Mouse (Mus musculus): Measurements from ENCODE around the gene Scamp5. TPM values are rescaled to one million over a fixed set of nuclear protein-coding genes. Genes with fewer than 3 reads are reported as not detected.

Scamp5 gene
- polyA plus RNA-seq, 1 experiment from 2014 or later = 14.8 TPM

DNA sequence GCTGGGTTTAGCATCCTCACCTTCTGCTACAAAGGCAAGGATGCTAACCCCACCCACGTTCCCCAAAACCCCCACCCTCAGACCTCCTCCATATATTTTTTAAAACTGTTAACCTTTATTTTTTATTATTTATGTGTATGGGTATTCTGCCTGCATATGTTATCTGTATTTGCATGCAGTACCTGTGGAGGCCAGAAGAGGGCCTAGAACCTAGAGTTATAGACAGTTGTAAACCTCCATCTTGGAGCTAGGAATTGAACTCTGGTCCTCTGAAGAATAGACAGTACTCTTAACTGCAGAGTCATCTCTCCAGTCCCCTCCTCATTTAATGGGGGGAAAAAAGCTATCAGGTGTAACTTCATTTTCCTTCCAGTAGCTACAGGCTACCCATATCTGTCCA, 18.1 kb downstream of the Scamp5 start:
- Histone ChIP-seq H3K27me3 (no peaks in the 10 kb centered on the region), H3K4me2 (no peak overlapping the region), H3K9ac (no peak overlapping the region), H3K27ac (no peak overlapping the region), H3K36me3 (peaks cover 31% of the 10 kb centered on the region), H3K9me3 (no peaks in the 10 kb centered on the region), H3K4me3 (no peak overlapping the region), H3K4me1 (no peaks in the 10 kb centered on the region)
- 50% methylated on average over 1 of the region's 1 CpGs for WGBS
- no peak for ATAC-seq (ENCODE audit: insufficient number of reproducible peaks, insufficient read depth, low FRiP score, low TSS enrichment, low read depth)

DNA sequence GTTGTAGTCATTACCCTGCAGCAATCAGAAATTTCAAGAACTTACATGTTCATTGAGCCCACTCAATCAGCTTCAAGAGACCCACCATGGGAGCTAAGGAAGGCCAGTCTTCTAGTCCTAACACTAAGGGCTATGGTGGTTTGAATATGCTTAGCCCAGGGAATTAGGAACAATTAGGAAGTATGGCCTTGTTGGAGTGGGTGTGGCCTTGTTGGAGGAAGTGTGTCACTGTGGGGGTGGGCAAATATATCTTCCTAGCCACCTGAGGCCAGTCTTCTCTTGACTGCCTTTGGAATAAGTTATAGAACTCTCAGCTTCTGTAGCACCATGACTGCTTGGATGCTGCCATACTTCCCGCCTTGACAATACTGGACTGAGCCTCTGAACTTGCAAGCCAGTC, 27.2 kb downstream of the Scamp5 start:
- no peaks in the 10 kb centered on the region for H3K27me3 ChIP-seq
- ATAC-seq (ENCODE audit: insufficient number of reproducible peaks, insufficient read depth, low FRiP score, low TSS enrichment, low read depth) = no peak
- no peaks in the 10 kb centered on the region for H3K9me3 ChIP-seq
- 91% methylated on average over 1 of the region's 1 CpGs for WGBS
- H3K27ac ChIP-seq = no peak overlapping the region
- H3K4me3 ChIP-seq = no peak overlapping the region
- H3K9ac ChIP-seq = no peak overlapping the region
- H3K36me3 ChIP-seq = peaks cover 8% of the 10 kb centered on the region; the same call in 1 of the 2 replicates
- H3K4me1 ChIP-seq = peaks cover 6% of the 10 kb centered on the region
- H3K4me2 ChIP-seq = no peak overlapping the region

DNA sequence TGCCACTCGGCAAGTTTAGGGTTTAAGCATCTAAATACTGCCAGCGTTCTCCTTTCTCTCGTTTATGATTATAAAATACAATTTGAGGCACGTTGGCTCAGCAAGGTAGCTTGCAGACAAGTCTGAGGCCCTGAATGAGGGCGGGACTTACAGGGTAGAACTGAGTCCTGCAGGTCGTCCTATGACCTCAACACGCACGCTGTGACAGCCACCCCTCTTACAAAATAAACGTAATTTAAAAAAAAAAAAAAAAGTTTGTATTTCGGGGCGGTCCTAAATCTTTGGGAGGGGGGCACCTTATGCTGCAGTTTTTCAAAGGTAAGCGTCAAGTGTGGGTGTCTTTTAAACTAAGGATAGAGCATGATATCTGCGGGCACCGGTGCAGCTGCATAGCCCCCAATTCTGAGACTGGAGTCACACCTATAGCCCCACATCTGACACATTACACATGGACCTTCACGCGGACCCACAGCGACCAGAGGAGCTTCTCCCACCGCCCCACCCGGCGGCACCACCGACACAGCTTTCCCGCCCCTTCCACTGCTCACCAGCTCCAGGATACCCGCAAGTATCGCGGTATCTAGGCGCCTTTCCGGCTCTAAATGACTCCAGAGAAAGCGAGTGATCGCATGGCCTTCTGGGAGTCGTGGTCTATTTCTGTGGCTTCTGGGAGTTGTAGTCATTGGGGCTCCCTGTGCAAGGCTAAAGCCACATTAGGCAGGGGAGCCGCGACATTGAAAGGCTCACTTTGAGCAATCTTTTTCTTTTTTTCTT, 28.2 kb downstream of the Scamp5 start, which contains the start of gene Ppcdc:
Gene Ppcdc, minus strand, starts transcription at position 603 of the 774 bp plus-strand sequence.
- H3K27ac ChIP-seq = peak within 1 kb of the TSS; percentile 77
- peak within 1 kb of the TSS; percentile 61 for H3K4me2 ChIP-seq
- H3K9ac ChIP-seq = peak within 1 kb of the TSS; percentile 77
- H3K4me3 ChIP-seq = peak within 1 kb of the TSS; percentile 55
- 2% methylated on average over 32 of the region's 32 CpGs for WGBS
- ATAC-seq (ENCODE audit: insufficient number of reproducible peaks, insufficient read depth, low FRiP score, low TSS enrichment, low read depth) = peak; percentile 90
- H3K9me3 ChIP-seq = no peaks in the 10 kb centered on the region
- H3K36me3 ChIP-seq = peaks cover 1% of the 10 kb centered on the region; the same call in 1 of the 2 replicates
- peaks cover 6% of the 10 kb centered on the region for H3K4me1 ChIP-seq
- no peaks in the 10 kb centered on the region for H3K27me3 ChIP-seq

DNA sequence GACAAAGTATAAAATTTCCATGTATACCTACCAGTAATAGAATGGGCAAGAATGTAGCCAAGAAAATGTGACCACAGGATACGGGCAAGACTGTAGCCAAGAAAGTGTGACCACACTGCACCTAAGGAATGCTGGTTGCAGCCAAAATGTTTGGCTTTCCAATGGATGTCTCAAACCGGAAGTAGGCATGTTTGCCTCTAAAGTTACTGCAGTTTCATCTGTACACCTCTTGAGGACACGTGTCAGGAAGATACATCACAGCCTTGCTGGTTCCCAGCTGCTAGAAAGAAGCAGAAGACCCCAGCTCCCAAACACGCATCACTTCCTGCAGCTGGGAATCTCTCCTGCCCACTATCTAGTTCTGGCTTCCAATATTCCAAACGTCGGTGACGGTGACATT, 28.8 kb downstream of the Scamp5 start:
- ATAC-seq (ENCODE audit: insufficient number of reproducible peaks, insufficient read depth, low FRiP score, low TSS enrichment, low read depth) = no peak
- Histone ChIP-seq H3K27ac (peak overlapping the region; percentile 77; the same call in 1 of the 2 replicates), H3K4me2 (peak overlapping the region; percentile 61), H3K4me3 (peak overlapping the region; percentile 55), H3K27me3 (no peaks in the 10 kb centered on the region), H3K36me3 (no peaks in the 10 kb centered on the region), H3K9me3 (no peaks in the 10 kb centered on the region), H3K9ac (peak overlapping the region; percentile 77), H3K4me1 (peaks cover 6% of the 10 kb centered on the region)
- WGBS = 42% methylated on average over 7 of the region's 7 CpGs

DNA sequence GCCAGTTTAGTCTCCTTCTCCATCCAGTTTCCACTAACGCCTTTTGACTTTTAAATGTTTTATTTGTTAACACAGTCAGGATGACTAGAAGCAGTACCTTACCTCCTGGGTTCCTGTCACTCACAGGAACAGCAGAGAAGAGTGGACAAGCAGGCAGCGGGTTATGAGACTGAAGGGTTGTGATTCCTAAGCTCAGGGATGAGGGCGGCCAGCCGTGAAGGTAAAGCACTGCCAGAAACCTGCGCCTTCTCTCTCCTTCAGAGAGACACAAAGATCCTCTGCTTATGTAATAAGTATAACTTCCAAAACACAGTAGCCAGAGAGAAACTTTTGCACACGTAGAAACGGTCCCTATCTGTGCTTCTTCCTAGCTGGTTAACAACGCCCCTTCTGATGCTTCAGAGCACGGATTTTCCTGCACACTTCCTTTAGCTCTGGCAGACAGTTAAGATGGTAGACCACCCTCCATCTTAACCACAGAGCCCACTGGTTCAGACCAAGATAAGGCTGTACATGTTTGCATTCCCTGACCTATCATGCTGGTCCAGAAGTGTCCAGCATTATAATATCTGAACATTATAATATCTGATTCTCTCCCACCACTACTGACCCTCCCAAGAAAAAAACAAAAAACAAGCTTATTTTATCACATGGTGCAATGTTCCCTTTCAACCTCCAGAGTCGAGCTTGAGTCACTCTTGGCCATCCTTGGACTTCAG, 29.8 kb downstream of the Scamp5 start:
- ATAC-seq (ENCODE audit: insufficient number of reproducible peaks, insufficient read depth, low FRiP score, low TSS enrichment, low read depth) = no peak
- no peak overlapping the region for H3K4me3 ChIP-seq
- 77% methylated on average over 10 of the region's 10 CpGs for WGBS

DNA sequence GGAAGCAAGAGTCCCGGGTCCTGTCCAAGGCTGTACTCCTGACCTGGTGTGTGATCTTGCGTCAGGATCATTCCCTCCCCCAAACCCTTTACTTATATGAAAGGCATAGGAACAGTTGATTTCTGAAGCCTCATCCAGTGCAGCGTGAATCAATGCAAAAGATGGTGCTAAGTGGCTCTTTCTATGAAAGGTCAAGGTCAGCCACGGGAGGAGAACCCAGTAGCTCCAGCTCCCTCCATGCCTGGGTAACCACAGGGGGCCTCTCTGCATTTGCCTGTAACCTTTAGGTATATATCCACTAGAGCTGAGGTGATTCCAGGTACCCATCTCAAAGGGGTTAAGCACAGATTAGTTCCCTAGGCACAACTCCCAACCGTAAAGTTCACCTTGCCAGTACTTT, 31.7 kb downstream of the Scamp5 start:
- Histone ChIP-seq H3K27ac (no peak overlapping the region), H3K4me3 (no peak overlapping the region), H3K4me2 (no peak overlapping the region), H3K36me3 (no peaks in the 10 kb centered on the region), H3K27me3 (no peaks in the 10 kb centered on the region), H3K9ac (no peak overlapping the region), H3K9me3 (no peaks in the 10 kb centered on the region), H3K4me1 (peaks cover 26% of the 10 kb centered on the region)
- ATAC-seq (ENCODE audit: insufficient number of reproducible peaks, insufficient read depth, low FRiP score, low TSS enrichment, low read depth) = no peak
- WGBS = 84% methylated on average over 5 of the region's 5 CpGs

More for the DNA sequence above, 29.8 kb downstream of the Scamp5 start:
- Histone ChIP-seq H3K36me3 (no peaks in the 10 kb centered on the region), H3K4me1 (peaks cover 17% of the 10 kb centered on the region), H3K4me2 (no peak overlapping the region), H3K27ac (no peak overlapping the region), H3K9ac (no peak overlapping the region), H3K9me3 (no peaks in the 10 kb centered on the region), H3K27me3 (no peaks in the 10 kb centered on the region)

DNA sequence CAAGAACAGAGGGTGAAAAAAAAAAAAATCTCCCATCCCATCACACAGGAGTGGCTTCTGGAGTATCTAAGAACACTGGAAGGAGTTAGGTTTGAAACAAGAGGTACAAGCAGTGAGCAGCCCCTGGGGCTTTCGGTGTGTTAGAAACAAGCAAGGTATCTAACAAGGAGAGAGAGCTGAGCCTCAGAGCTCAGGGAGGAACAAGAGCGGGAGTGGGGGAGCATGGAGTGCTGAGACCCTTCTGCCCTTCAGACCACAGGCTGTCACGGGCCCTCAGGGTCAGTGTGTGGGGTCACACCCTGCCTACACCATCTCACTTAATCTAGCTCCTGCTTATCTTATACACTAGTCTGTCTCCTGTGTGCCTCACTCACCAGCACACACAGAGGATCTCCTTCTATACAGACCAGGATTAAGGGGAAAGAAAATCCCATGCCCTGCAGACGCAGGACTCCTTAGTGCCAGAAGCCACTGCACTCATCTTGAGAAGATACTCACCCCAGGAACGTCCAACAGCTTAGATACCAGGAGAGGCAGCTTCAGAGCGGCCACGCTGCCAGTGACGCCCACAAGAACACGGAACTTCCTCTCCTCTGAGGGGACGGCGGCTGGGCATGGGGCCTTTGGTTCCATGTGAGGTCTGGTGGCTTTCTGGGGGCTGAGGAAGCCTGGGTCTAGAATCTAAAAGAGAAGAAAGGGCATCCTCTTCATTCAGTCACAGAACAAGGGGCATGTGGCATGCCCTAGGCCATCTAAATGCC, 33.3 kb downstream of the Scamp5 start:
- WGBS = 89% methylated on average over 11 of the region's 11 CpGs
- H3K4me3 ChIP-seq = no peak overlapping the region
- peaks cover 31% of the 10 kb centered on the region for H3K4me1 ChIP-seq
- no peak overlapping the region for H3K4me2 ChIP-seq
- no peaks in the 10 kb centered on the region for H3K36me3 ChIP-seq
- H3K9ac ChIP-seq = peak overlapping the region; percentile 49; the same call in 1 of the 2 replicates
- ATAC-seq (ENCODE audit: insufficient number of reproducible peaks, insufficient read depth, low FRiP score, low TSS enrichment, low read depth) = no peak
- H3K27me3 ChIP-seq = no peaks in the 10 kb centered on the region
- H3K9me3 ChIP-seq = no peaks in the 10 kb centered on the region
- H3K27ac ChIP-seq = no peak overlapping the region

DNA sequence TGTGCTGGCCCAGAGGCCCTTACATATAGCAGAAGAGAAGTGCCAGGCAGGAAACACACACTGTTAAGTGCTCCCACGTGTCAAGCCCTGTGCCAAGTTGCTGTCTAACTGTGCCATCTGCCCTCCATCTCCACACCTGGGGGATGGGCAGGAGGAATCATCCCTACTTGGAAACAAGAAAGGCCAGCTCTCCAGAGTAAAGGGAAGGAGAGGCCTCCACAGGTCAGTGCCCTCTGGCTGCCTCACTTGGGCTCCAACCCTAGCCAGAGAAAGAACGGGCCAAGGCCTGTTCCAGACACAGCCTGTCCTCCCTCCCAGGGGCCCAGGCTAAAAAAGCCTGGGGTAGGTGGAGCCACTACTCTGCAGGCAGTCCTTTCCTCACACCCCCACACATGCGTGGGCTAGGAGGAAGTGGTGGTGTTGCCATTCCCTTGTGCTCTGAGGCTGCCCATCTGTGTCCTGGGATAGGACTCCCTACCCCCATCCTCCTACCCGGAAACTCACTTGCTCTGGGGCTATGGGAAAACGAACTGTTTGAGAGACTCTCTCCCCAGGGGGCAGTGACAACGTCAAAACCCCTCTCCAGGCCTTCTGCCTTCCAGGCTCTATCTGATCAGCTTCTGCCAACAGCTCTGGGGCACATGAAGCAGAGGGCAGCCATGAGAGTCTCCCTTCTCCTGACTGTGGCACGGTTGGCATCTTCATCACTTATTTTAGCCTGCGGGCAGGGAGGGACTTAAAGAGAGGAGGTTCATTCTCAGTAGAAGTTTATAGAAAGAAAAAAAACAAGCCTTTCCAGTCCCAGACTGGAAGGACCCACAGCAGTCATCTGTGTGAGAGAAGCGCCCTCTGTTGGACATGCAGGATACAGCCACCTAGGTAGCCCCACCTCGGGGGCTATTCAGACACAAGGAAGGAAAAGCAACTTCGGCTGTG, 34.5 kb downstream of the Scamp5 start:
- peak overlapping the region; percentile 7; the same call in 1 of the 2 replicates for H3K4me2 ChIP-seq
- H3K4me3 ChIP-seq = no peak overlapping the region
- H3K36me3 ChIP-seq = no peaks in the 10 kb centered on the region
- 13% methylated on average over 11 of the region's 11 CpGs for WGBS
- ATAC-seq (ENCODE audit: insufficient number of reproducible peaks, insufficient read depth, low FRiP score, low TSS enrichment, low read depth) = peak; percentile 60
- H3K9me3 ChIP-seq = no peaks in the 10 kb centered on the region
- peak overlapping the region; percentile 73 for H3K27ac ChIP-seq
- H3K9ac ChIP-seq = peak overlapping the region; percentile 56
- H3K4me1 ChIP-seq = peaks cover 33% of the 10 kb centered on the region
- H3K27me3 ChIP-seq = no peaks in the 10 kb centered on the region

DNA sequence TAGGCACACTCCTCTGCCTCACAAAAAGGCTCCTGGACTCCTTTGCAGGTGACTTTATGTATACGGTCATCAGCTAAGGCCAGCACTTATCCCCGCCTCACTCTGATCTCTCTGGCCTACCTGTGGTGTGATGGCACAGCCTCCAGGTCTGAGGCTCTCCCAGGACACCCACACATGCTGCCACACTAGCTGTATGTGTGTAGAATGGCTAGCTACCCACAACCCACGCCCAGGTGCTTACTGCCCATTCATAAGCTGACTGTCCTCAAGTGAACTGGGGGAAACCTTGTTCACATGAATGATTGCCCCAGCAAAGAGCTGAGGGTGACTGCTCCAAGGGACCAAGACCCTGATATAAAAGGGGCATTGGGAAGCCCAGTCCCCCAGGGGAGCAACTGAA, 35.4 kb downstream of the Scamp5 start:
- Histone ChIP-seq H3K27ac (no peak overlapping the region), H3K9ac (0 out of 2 replicates have a peak overlapping the region, but pooled peaks have one; percentile 56), H3K4me2 (no peak overlapping the region), H3K4me3 (no peak overlapping the region), H3K9me3 (no peaks in the 10 kb centered on the region), H3K36me3 (no peaks in the 10 kb centered on the region), H3K27me3 (no peaks in the 10 kb centered on the region), H3K4me1 (peaks cover 39% of the 10 kb centered on the region)
- 91% methylated on average over 3 of the region's 3 CpGs for WGBS
- ATAC-seq (ENCODE audit: insufficient number of reproducible peaks, insufficient read depth, low FRiP score, low TSS enrichment, low read depth) = no peak

DNA sequence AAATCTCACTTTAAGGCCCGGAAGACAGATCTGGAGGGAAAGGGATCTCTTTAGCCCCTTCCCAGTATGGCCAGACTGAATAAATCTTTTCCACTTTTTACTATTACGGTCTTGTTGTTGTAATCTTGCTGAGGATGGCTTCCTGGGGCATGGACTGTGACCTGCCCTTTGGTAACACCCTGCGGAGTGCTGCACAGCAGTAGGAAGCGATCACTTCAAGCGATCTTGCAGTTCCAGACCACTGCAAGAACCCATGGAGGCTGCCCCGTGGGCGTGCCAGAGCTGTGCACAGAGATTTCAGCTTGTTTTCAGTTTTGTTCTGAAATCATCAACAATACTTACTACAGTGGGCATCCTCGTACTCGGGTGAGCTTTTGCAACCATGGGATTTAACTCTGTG, 36.7 kb downstream of the Scamp5 start:
- WGBS = 39% methylated on average over 9 of the region's 9 CpGs
- Histone ChIP-seq H3K27ac (no peak overlapping the region; the same call in 1 of the 2 replicates), H3K9me3 (no peaks in the 10 kb centered on the region), H3K4me3 (no peak overlapping the region), H3K4me2 (no peak overlapping the region), H3K9ac (0 out of 2 replicates have a peak overlapping the region, but pooled peaks have one; percentile 16), H3K36me3 (no peaks in the 10 kb centered on the region), H3K27me3 (no peaks in the 10 kb centered on the region), H3K4me1 (peaks cover 39% of the 10 kb centered on the region)
- ATAC-seq (ENCODE audit: insufficient number of reproducible peaks, insufficient read depth, low FRiP score, low TSS enrichment, low read depth) = no peak

All from embryonic facial prominence, embryonic 13.5 days (tissue).